Mouse (Mus musculus) midbrain, embryonic 16.5 days (tissue): ENCODE data around the gene Hist1h3e. TPM values are rescaled to one million over a fixed set of nuclear protein-coding genes. Genes with fewer than 3 reads are reported as not detected.
A peak's percentile ranks its signal among the peaks of the same experiment; 100 is the strongest.
"Not testable (repeated sequence)": the region's sequence is repeated elsewhere in the genome, so short reads cannot be mapped to it uniquely, and the experiment has no call there.

Experiments
- ATAC-seq: fragments of 200-750 bp; cut with Nextera tagmentation; 2 replicates; pipeline ENCODE4 v1.8.0; 2017; ENCODE audit warnings: moderate TSS enrichment
- H3K27ac ChIP-seq: fragments of 300-500 bp; sonication (generic); 2 replicates; pipeline ENCODE4 v1.5.1; 2014; ENCODE audit warnings: mild to moderate bottlenecking, low read length, mixed read lengths
- H3K27me3 ChIP-seq: fragments of 300-500 bp; sonication (generic); 2 replicates; pipeline ENCODE4 v1.6.1; 2014; ENCODE audit warnings: low read depth, low read length, mixed read lengths; ENCODE audit not compliant: control insufficient read depth, insufficient read depth
- H3K36me3 ChIP-seq: fragments of 300-500 bp; sonication (generic); 2 replicates; pipeline ENCODE4 v1.6.1; 2014; ENCODE audit warnings: mild to moderate bottlenecking, low read length, moderate library complexity, mixed read lengths; ENCODE audit not compliant: control insufficient read depth, insufficient read depth
- H3K4me1 ChIP-seq: fragments of 300-500 bp; sonication (generic); 2 replicates; pipeline ENCODE4 v1.6.1; 2014; ENCODE audit warnings: mild to moderate bottlenecking, low read length, mixed read lengths; ENCODE audit not compliant: control insufficient read depth, insufficient read depth
- H3K4me2 ChIP-seq: fragments of 300-500 bp; sonication (generic); 2 replicates; pipeline ENCODE4 v1.6.1; 2014; ENCODE audit warnings: mild to moderate bottlenecking, low read length, mixed read lengths
- H3K4me3 ChIP-seq: fragments of 300-500 bp; sonication (generic); 2 replicates; pipeline ENCODE4 v1.5.1; 2014; ENCODE audit warnings: low read depth, mild to moderate bottlenecking, low read length, moderate library complexity, mixed read lengths
- H3K9ac ChIP-seq: fragments of 300-500 bp; sonication (generic); 2 replicates; pipeline ENCODE4 v1.6.1; 2014; ENCODE audit warnings: low read depth, low read length, mixed read lengths
- H3K9me3 ChIP-seq: fragments of 300-500 bp; sonication (generic); replicated peaks from 2 replicates; pipeline ENCODE4 v1.6.1; 2014; ENCODE audit warnings: mild to moderate bottlenecking, low read length, mixed read lengths; ENCODE audit not compliant: control insufficient read depth, poor library complexity, severe bottlenecking
- WGBS: fragments of 180-500 bp; shearing (Covaris S2); extraction: QIAGEN DNeasy Blood & Tissue Kit; methylation state at CpG from one replicate; pipeline ENCODE4 v1.1.7; 2014; 5-methylcytosine and 5-hydroxymethylcytosine counted together
- polyA plus RNA-seq: library from polyadenylated mRNA; unstranded; fragments of >200 nt; fragmentation: Nextera tagmentation; extraction: Ambion mirVana; gene quantifications from 2 replicates; pipeline ENCODE4 v1.2.1, GENCODE M21; 2015

The Hist1h3e gene
- polyA plus RNA-seq, 1 experiment from 2014 or later: 1.0 TPM

DNA sequence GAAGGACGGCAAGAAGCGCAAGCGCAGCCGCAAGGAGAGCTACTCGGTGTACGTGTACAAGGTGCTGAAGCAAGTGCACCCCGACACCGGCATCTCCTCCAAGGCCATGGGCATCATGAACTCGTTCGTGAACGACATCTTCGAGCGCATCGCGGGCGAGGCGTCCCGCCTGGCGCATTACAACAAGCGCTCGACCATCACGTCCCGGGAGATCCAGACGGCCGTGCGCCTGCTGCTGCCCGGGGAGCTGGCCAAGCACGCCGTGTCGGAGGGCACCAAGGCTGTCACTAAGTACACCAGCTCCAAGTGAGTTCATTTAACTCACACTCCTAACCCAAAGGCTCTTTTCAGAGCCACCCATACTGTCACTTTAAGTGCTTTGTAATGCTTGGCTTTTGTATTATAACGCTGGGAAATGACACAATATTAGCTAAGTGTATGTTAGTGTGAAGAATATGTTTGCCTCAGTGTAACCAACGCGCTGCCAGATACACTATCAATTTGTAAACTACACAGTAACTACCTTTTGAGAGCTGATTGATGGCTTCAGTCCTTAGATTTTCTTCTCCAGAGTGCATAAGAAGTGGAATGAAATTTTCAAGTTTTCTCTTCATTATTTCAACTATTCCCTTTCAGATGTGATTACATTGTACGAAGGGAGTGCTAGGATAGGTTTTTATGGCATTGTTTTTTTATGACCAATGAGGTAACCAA lies 9.5 kb upstream of the Hist1h3e start:
- peak overlapping the region; percentile 93 for H3K27ac ChIP-seq
- H3K4me1 ChIP-seq: peaks cover 29% of the 10 kb centered on the region
- not testable (repeated sequence) for H3K9me3 ChIP-seq, H3K36me3 ChIP-seq, ATAC-seq, H3K27me3 ChIP-seq
- peak overlapping the region; percentile 43 for H3K4me3 ChIP-seq
- 0% methylated on average over 12 of the region's 34 CpGs for WGBS
- peak overlapping the region; percentile 73 for H3K4me2 ChIP-seq
- H3K9ac ChIP-seq: peak overlapping the region; percentile 60

DNA sequence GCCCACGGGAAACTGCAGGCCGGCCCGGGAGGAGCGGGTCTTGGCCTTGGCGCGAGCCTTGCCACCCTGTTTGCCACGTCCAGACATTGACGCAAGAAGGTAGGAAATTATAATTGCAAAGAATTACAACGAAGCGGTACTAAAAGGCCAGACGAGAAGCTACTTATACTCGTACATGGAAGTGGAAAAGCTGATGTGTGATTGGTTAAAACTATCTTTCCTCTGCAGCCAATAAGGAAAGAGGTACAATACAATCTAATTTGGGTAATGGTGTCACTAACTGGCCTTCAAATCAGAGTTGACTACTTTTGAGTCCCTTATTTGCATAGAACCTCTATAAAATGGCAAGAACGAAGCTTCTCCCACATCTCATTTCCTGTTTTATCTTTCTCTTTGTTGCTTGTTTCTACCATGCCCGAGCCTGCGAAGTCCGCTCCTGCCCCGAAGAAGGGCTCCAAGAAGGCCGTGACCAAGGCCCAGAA lies 8.9 kb upstream of the Hist1h3e start, which contains the start of the genes Hist1h2ae and Hist1h2bg:
Gene Hist1h2ae, minus strand, starts transcription at position 199 of the 482 bp plus-strand sequence.
Gene Hist1h2bg, plus strand, starts transcription at position 375 of the 482 bp plus-strand sequence.
- peak within 1 kb of the TSS; percentile 60 for H3K9ac ChIP-seq
- H3K36me3 ChIP-seq: no peaks in the 10 kb centered on the region
- no peaks in the 10 kb centered on the region for H3K27me3 ChIP-seq
- H3K27ac ChIP-seq: peak within 1 kb of the TSS; percentile 93
- WGBS: 0% methylated on average over 18 of the region's 18 CpGs
- peaks cover 23% of the 10 kb centered on the region for H3K4me1 ChIP-seq
- peak within 1 kb of the TSS; percentile 73 for H3K4me2 ChIP-seq
- ATAC-seq: peak; percentile 93
- no peaks in the 10 kb centered on the region for H3K9me3 ChIP-seq
- peak within 1 kb of the TSS; percentile 43 for H3K4me3 ChIP-seq

DNA sequence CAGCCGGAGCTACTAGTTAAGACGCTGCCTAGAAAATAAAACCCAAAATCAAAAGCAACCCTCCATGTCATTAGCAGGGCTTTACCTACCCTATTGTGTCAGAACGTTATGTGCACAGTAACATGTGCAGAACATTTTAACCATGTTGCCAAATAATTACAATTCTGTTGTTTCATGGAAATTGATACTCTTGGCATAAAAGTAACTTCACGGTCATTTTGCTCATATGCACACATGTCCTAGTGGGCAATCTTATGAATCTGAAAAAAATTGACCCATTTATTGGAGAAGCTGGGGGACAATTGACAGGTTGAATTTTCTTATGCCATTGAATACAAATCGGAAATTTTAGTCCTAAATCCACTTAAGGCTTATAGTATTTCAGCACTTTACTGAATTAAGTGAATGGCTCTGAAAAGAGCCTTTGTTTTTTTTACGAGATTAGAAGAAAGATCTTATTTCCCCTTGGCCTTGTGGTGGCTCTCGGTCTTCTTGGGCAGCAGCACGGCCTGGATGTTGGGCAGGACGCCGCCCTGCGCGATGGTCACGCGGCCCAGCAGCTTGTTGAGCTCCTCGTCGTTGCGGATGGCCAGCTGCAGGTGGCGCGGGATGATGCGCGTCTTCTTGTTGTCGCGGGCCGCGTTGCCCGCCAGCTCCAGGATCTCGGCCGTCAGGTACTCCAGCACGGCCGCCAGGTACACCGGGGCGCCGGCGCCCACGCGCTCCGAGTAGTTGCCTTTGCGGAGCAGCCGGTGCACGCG lies 8.3 kb upstream of the Hist1h3e start:
- H3K36me3 ChIP-seq, H3K9me3 ChIP-seq, H3K27me3 ChIP-seq: not testable (repeated sequence)
- peak overlapping the region; percentile 93 for H3K27ac ChIP-seq
- H3K9ac ChIP-seq: peak overlapping the region; percentile 56; the same call in 1 of the 2 replicates
- under 1% methylated on average over 19 of the region's 41 CpGs for WGBS
- H3K4me2 ChIP-seq: peak overlapping the region; percentile 59
- peak overlapping the region; percentile 43 for H3K4me3 ChIP-seq
- peaks cover 22% of the 10 kb centered on the region for H3K4me1 ChIP-seq
- peak; percentile 43 for ATAC-seq

GRCm38 (mm10) chr13:23564482-23564881 lies 2.3 kb upstream of the Hist1h3e start:
- H3K36me3 ChIP-seq: no peaks in the 10 kb centered on the region
- no peak overlapping the region for H3K9ac ChIP-seq
- H3K9me3 ChIP-seq: no peaks in the 10 kb centered on the region
- WGBS: 93% methylated on average over 2 of the region's 2 CpGs
- no peak overlapping the region for H3K4me2 ChIP-seq
- peak overlapping the region; percentile 98; the same call in 1 of the 2 replicates for H3K27ac ChIP-seq
- no peaks in the 10 kb centered on the region for H3K27me3 ChIP-seq
- no peak for ATAC-seq
- H3K4me1 ChIP-seq: no peaks in the 10 kb centered on the region
- H3K4me3 ChIP-seq: no peak overlapping the region

DNA sequence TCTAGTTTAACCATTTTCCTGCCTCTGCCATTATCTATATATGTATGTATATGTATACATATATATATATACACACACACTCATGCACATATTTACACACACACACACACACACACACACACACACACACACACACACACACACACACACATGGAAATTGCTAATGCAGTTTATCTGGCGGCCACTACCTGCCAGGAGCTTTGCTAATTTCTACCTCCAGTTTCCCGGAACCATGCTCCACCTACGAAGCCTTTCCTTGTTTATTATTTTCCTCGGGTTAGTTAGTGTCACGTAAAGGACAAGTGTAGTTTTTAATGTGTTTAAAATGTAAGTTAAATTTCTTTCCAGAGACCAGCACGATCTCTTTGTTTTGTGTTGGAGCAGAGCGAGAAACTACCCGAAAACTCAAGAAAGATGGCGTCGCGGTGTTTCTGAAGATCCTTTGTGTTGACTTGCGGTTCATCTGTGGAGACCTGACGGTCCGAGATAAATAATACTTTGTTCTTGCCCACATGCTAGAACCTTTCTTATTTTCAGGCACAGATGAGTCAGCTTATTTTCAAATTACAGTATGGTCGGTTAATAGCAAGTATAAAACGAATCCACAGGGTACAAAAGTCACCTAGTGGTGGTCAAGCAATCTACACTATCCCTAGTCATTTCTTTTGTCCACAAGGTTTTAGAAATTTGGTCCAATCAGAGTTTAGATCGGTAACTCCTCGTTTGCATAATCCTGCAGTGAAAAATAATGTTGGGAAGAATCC lies 712 bp upstream of the Hist1h3e start:
- ATAC-seq: peak; percentile 57
- 3% methylated on average over 18 of the region's 18 CpGs for WGBS
- peak overlapping the region; percentile 98 for H3K27ac ChIP-seq

DNA sequence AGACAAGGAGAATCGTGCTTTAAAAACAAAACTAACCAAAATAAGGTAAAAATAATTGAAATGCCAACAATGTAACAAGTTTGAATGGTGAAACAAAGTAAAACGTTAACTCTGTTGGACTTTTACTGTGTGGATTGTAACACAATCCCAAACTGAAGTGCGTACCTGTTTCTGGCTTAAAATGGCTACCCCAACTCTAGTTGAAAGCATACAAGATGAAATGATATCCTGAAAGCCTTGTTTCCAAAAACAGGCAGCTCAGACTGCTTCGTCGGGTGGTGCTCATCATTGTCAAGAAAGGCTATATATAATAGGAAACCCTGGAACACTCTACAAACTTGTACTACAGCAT lies 662 bp downstream of the Hist1h3e start:
- Histone ChIP-seq H3K4me2 (peak overlapping the region; percentile 85), H3K27ac (peak overlapping the region; percentile 98), H3K4me3 (peak overlapping the region; percentile 47)
- 0% methylated on average over 2 of the region's 5 CpGs for WGBS
- not testable (repeated sequence) for H3K36me3 ChIP-seq, ATAC-seq, H3K4me1 ChIP-seq, H3K27me3 ChIP-seq, H3K9ac ChIP-seq, H3K9me3 ChIP-seq

More for the DNA sequence above, 712 bp upstream of the Hist1h3e start:
- peak overlapping the region; percentile 85 for H3K4me2 ChIP-seq
- no peaks in the 10 kb centered on the region for H3K9me3 ChIP-seq
- no peaks in the 10 kb centered on the region for H3K36me3 ChIP-seq
- H3K27me3 ChIP-seq: no peaks in the 10 kb centered on the region
- peak overlapping the region; percentile 60 for H3K9ac ChIP-seq
- peak overlapping the region; percentile 47 for H3K4me3 ChIP-seq
- no peaks in the 10 kb centered on the region for H3K4me1 ChIP-seq

GRCm38 (mm10) chr13:23560699-23561098 lies 1.5 kb downstream of the Hist1h3e start:
- H3K4me2 ChIP-seq, ATAC-seq: not testable (repeated sequence)
- WGBS: 14% methylated on average over 2 of the region's 2 CpGs

DNA sequence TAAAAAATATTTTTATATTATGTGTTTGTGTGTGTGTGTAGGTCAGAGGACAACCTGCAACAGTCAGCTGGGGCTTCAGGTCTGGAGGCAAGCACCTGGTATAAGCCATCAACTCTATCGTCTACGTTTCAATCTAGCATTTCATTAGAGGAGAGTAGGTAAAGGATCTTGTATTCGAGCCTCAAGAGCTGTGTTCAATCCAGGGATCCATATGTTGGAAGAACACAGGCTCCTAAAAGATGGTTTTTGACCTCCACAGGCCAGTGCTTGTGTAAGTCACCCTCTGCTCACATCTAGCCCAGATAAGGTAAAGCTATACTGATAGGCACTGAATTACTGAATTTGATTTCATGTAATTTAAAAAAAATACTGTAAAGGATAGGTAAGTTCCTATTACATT lies 5.3 kb downstream of the Hist1h3e start:
- Histone ChIP-seq H3K4me2 (no peak overlapping the region), H3K27ac (no peak overlapping the region), H3K27me3 (no peaks in the 10 kb centered on the region), H3K36me3 (no peaks in the 10 kb centered on the region), H3K9me3 (no peaks in the 10 kb centered on the region), H3K4me3 (no peak overlapping the region), H3K9ac (0 out of 2 replicates have a peak overlapping the region, but pooled peaks have one; percentile 10), H3K4me1 (peaks cover 18% of the 10 kb centered on the region)
- ATAC-seq: no peak
- WGBS: 68% methylated on average over 3 of the region's 3 CpGs

More at GRCm38 (mm10) chr13:23560699-23561098, 1.5 kb downstream of the Hist1h3e start:
- not testable (repeated sequence) for H3K4me1 ChIP-seq, H3K36me3 ChIP-seq, H3K27ac ChIP-seq, H3K4me3 ChIP-seq, H3K9ac ChIP-seq, H3K27me3 ChIP-seq, H3K9me3 ChIP-seq
